Mouse (Mus musculus) kidney, adult 2 months (tissue): Measurements from ENCODE around the gene Itch.

Experiments used
- CTCF ChIP-seq: fragments of 200-500 bp; conservative IDR thresholded peaks from 2 replicates; pipeline ENCODE4 v1.5.1; 2011; ENCODE audit warnings: low read depth, mild to moderate bottlenecking, control low read depth, low read length, moderate library complexity, mixed read lengths; ENCODE audit not compliant: insufficient read depth, insufficient read length
- POLR2A ChIP-seq: fragments of 200-500 bp; IDR thresholded peaks from one replicate; pipeline ENCODE4 v1.6.1; 2011; ENCODE audit warnings: low read depth, low read length, control low read depth

DNA sequence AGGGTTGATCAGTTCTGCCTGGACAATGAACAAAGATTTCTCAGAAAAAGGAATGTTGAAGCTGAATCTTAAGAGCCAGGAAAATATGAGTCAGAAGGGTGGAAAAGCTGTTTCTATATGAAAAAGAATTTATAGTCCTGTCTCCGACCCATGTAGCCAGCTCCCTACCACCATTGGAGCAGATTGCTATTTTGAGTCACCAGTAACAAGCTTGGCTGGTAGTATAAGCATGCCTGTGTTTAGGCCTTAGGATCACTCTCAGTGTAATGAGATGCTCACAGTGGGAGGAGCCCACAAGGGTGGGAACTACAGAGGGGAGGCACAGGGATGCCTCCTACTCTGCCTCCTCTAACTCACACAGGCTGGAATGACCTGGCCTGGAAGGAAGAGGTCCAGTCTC lies 114.9 kb downstream of the Itch start:
- TF ChIP-seq CTCF (no peak), POLR2A (no peak)
